Mouse (Mus musculus) cerebral cortex, adult 2 months (tissue): ENCODE results near the gene Dctn3.

ENCODE experiments used
- WGBS: fragments of 180-500 bp; shearing (Covaris S2); methylation state at CpG from one replicate; pipeline ENCODE4 v1.1.7; 2018; 5-methylcytosine and 5-hydroxymethylcytosine counted together

Dctn3 gene

DNA sequence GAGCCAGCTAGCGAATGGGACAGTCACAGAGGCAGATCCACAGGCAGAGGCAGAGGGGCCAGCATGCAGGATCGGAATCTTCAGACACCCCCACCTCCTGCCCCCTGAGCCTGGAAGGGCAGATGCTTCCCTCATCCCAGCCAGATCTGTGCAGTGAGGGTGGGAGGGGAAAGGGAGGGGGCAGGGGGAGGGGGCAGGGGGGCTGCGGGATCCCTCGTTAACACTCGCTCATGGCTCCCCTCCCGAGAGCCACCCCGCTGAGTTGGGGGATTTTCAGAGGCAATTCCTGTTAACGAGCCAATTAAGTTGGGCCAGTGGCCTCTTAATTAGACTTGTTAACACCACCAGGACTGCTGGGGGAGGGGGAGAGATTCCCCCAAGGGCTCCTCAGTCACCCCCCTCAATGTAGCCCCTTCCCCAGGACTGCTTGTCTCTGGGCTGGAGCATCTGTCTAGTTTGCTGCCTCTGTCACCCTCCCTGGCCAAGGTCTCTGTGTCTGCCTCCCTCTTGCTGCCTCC lies 50.9 kb downstream of the Dctn3 start:
- 45% methylated on average over 8 of the region's 8 CpGs for WGBS

DNA sequence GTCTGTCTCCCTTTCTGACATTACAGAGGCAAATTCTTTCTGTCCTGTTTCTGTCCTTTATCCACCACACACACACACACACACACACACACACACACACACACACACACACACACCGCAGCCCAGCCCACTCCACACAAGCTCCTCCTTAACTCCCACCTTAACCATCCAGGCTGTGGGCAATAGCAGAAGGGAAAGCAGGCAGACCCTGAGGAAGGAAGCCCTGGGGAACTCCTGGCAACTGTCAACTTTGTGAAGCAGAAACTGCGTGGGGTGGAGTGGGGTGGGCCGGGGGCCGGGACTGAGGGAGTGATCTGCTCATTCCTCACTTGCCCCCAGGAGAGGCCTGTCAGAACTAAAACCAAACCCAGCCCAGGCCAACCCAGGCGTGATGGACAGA lies 51.5 kb downstream of the Dctn3 start:
- WGBS: 45% methylated on average over 5 of the region's 5 CpGs

- WGBS: 90% methylated on average over 18 of the region's 18 CpGs
Measured at GRCm38 (mm10) chr4:41670836-41671235, 52.1 kb downstream of the Dctn3 start.

GRCm38 (mm10) chr4:41666646-41667045 lies 56.3 kb downstream of the Dctn3 start:
- 79% methylated on average over 11 of the region's 11 CpGs for WGBS

- WGBS: 33% methylated on average over 6 of the region's 8 CpGs
Measured at GRCm38 (mm10) chr4:41665009-41665675, 57.8 kb downstream of the Dctn3 start.
